Mouse (Mus musculus) brain, embryonic 14.5 days (tissue): ENCODE measurements at regions not wholly inside any gene's neighbourhood (a gene's known extent, or its start where the extent isn't known, plus 50 kb on each side); places are given as distances from the start of the nearest gene placed in this dataset.

Experiments used
- CTCF ChIP-seq: fragments of 200-500 bp; IDR thresholded peaks from 2 replicates; pipeline ENCODE4 v1.5.1; 2012; ENCODE audit warnings: inconsistent platforms, mild to moderate bottlenecking, moderate library complexity, borderline replicate concordance; ENCODE audit not compliant: insufficient read depth, insufficient read length; ENCODE audit errors: extremely low read depth
- POLR2A ChIP-seq: fragments of 200-500 bp; IDR thresholded peaks from 2 replicates; pipeline ENCODE4 v1.6.1; 2012; ENCODE audit warnings: mild to moderate bottlenecking, inconsistent platforms, borderline replicate concordance; ENCODE audit not compliant: poor library complexity, insufficient read depth, insufficient read length, severe bottlenecking; ENCODE audit errors: extremely low read depth

GRCm38 (mm10) chr2:19132864-19133263 lies 66.2 kb upstream of the Armc3 start:
- TF ChIP-seq POLR2A (no peak), CTCF (no peak)
